Mouse (Mus musculus) heart, postnatal 0 days (tissue): ENCODE measurements around the gene Ifit3.
"Not testable (repeated sequence)": the region's sequence is repeated elsewhere in the genome, so short reads cannot be mapped to it uniquely, and the experiment has no call there.

Experiments
- CTCF ChIP-seq: IDR thresholded peaks from 2 replicates; pipeline ENCODE4 v1.5.1; 2016; ENCODE audit warnings: antibody characterized with exemption, control low read depth, low read depth
- EP300 ChIP-seq: IDR thresholded peaks from 2 replicates; pipeline ENCODE4 v1.6.1; 2016; ENCODE audit warnings: antibody characterized with exemption, low read depth

GRCm38 (mm10) chr19:34582696-34583095 lies 635 bp upstream of the Ifit3 start:
- TF ChIP-seq EP300, CTCF: not testable (repeated sequence)
